Mouse (Mus musculus) adrenal gland, adult 2 months (tissue): ENCODE results near the gene Tm2d3. TPM values are rescaled to one million over a fixed set of nuclear protein-coding genes. Genes with fewer than 3 reads are reported as not detected.

Experiments used
- DNase-seq: peaks from one replicate; pipeline ENCODE4 v3.0.0; 2021
- long read RNA-seq: library from polyadenylated mRNA; stranded (forward); transcript quantifications from one replicate; pipeline ENCODE4 v2.0.0, GENCODE M21; 2021
- polyA plus RNA-seq: library from polyadenylated mRNA; depleted of rRNA; stranded (reverse); fragments of >200 nt; gene quantifications from 2 replicates; pipeline ENCODE4 v1.2.3, GENCODE M21; 2012; rRNA removed
- total RNA-seq, 2 experiments: library from RNA; stranded (reverse); gene quantifications; 2 replicates each; pipeline ENCODE4 v1.2.3; 2021

Gene Tm2d3
- total RNA-seq (10 to 100 TPM; 69.7 to 71.2 TPM), polyA plus RNA-seq (99.5 and 109 TPM in 2 replicates)
- long read RNA-seq, transcript Tm2d3-201 (5 exons, 908 nt): major isoform, 39 of 55 reads
- long read RNA-seq, transcript Tm2d3-203 (6 exons, 1,003 nt): minor isoform, 9 of 55 reads
- long read RNA-seq, partial matches to known transcripts: 0 of 55 reads
- long read RNA-seq, other reads (novel, unspliced or antisense): 6 of 55 reads

GRCm38 (mm10) chr7:65690869-65691268 lies at the start of gene Tm2d3:
TSS of gene Tm2d3 (plus strand) at chr7:65691169.
- no peak for DNase-seq

GRCm38 (mm10) chr7:65642371-65643304 lies 48.3 kb upstream of the Tm2d3 start:
- no peak for DNase-seq

GRCm38 (mm10) chr7:65643861-65644421 lies 47.0 kb upstream of the Tm2d3 start:
- DNase-seq: no peak

GRCm38 (mm10) chr7:65644643-65645351 lies 46.2 kb upstream of the Tm2d3 start, which contains the start of gene Tarsl2:
TSS of gene Tarsl2 (plus strand) at chr7:65644898.
- peak; percentile 99 for DNase-seq

- DNase-seq: no peak
Observed at GRCm38 (mm10) chr7:65645996-65646395, 45.0 kb upstream of the Tm2d3 start.

GRCm38 (mm10) chr7:65650662-65651061 lies 40.3 kb upstream of the Tm2d3 start:
- DNase-seq: no peak

GRCm38 (mm10) chr7:65657490-65658120 lies 33.4 kb upstream of the Tm2d3 start:
- no peak for DNase-seq

- no peak for DNase-seq
Observed at GRCm38 (mm10) chr7:65663225-65663790, 27.7 kb upstream of the Tm2d3 start.

- peak; percentile 23 for DNase-seq
Observed at GRCm38 (mm10) chr7:65663886-65664285, 27.1 kb upstream of the Tm2d3 start.

GRCm38 (mm10) chr7:65667491-65667890 lies 23.5 kb upstream of the Tm2d3 start:
- no peak for DNase-seq

- DNase-seq: no peak
Observed at GRCm38 (mm10) chr7:65678050-65678449, 12.9 kb upstream of the Tm2d3 start.

- DNase-seq: no peak
Observed at GRCm38 (mm10) chr7:65678900-65679595, 11.9 kb upstream of the Tm2d3 start.

GRCm38 (mm10) chr7:65681166-65681565 lies 9.8 kb upstream of the Tm2d3 start:
- no peak for DNase-seq

- no peak for DNase-seq
Observed at GRCm38 (mm10) chr7:65684256-65684835, 6.6 kb upstream of the Tm2d3 start.

- DNase-seq: no peak
Observed at GRCm38 (mm10) chr7:65686664-65687063, 4.3 kb upstream of the Tm2d3 start.

- no peak for DNase-seq
Observed at GRCm38 (mm10) chr7:65691929-65692605, 1.1 kb downstream of the Tm2d3 start.

GRCm38 (mm10) chr7:65692883-65693282 lies 1.9 kb downstream of the Tm2d3 start:
- no peak for DNase-seq

GRCm38 (mm10) chr7:65693301-65693821 lies 2.4 kb downstream of the Tm2d3 start:
- DNase-seq: peak; percentile 93

- DNase-seq: no peak
Observed at GRCm38 (mm10) chr7:65696450-65696849, 5.5 kb downstream of the Tm2d3 start.
